Mouse (Mus musculus): Measurements from ENCODE around the gene Zcchc10. TPM values are rescaled to one million over a fixed set of nuclear protein-coding genes. Genes with fewer than 3 reads are reported as not detected.
"Not testable (repeated sequence)": the region's sequence is repeated elsewhere in the genome, so short reads cannot be mapped to it uniquely, and the experiment has no call there.

Gene Zcchc10
- polyA plus RNA-seq, 1 experiment from 2014 or later, result 21.8 TPM

DNA sequence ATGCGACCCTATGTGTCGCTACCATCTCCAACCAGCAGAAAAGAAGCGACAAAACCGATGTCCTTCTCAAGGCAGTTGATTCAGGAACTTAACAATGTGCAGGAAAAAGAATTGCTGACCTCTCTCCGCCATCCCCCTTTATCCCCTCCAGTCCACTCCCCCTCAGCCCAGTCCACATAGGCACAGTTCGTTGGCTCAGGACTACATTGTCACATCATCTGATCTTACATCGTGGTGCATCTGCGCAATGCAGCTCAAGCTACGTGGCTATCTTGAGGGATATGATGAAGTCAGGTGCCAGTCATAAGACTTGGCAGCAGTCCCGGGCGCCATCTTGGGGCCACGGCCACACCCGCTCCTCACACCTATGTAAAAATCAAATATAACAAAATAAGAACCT, 4.6 kb upstream of the Zcchc10 start:
- H3K9ac ChIP-seq; H3K27me3 ChIP-seq; H3K27ac ChIP-seq; H3K36me3 ChIP-seq; H3K4me3 ChIP-seq; H3K4me1 ChIP-seq; H3K4me2 ChIP-seq (replicated peaks); ATAC-seq (ENCODE audit: insufficient number of reproducible peaks, insufficient read depth, low FRiP score, low TSS enrichment); H3K9me3 ChIP-seq: not testable (repeated sequence)
- WGBS, result 93% methylated on average over 13 of the region's 13 CpGs

DNA sequence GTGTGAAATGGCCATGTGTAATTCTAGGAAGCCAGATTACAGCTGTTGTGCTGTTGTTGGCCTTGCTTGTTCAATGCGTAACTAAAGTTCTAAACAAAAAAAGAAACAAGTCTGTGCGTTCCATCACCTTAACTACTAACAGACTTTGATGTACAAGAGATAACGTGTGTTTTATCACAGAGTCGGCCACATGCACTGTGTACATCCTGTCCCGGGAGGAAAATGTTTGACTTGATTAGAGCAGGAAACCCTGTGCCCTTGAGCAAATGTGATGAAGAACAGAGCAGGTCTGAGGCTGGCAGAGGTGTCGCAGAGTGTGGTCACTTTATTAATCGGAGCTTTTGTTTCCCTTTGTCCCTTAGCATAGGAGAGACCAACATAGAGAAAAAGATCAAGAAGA, 5.8 kb downstream of the Zcchc10 start:
- H3K27ac ChIP-seq, result no peak overlapping the region
- H3K9ac ChIP-seq, result no peak overlapping the region
- H3K4me1 ChIP-seq, result peaks cover 5% of the 10 kb centered on the region
- no peak for ATAC-seq (ENCODE audit: insufficient number of reproducible peaks, insufficient read depth, low FRiP score, low TSS enrichment)
- H3K4me2 ChIP-seq (replicated peaks), result no peak overlapping the region
- H3K36me3 ChIP-seq, result peaks cover 52% of the 10 kb centered on the region
- 81% methylated on average over 7 of the region's 7 CpGs for WGBS
- H3K27me3 ChIP-seq, result no peaks in the 10 kb centered on the region
- no peak overlapping the region for H3K4me3 ChIP-seq
- no peaks in the 10 kb centered on the region for H3K9me3 ChIP-seq

DNA sequence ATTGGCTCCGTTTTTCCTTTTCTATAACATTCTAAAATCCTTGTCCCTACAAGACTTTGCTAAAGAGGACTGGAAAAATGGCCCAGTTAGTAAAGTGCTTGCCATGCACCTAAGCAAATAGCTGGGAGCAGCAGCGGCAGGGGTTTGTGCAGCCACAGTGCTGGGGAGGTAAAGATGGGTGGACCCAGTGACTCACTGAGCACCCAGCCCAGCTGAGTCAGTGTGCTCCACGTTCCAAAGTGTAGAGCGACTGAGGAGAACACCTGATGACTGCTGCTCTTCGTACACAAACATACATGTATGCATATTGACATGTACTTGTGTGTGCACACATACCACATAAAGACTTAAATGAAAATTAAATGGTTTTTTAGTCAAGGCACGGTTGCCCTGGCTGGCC, 6.6 kb downstream of the Zcchc10 start:
- Histone ChIP-seq H3K9ac (no peak overlapping the region), H3K4me2 (replicated peaks) (no peak overlapping the region), H3K27me3 (no peaks in the 10 kb centered on the region), H3K27ac (no peak overlapping the region), H3K4me3 (no peak overlapping the region), H3K36me3 (peaks cover 52% of the 10 kb centered on the region), H3K9me3 (no peaks in the 10 kb centered on the region), H3K4me1 (no peaks in the 10 kb centered on the region)
- WGBS, result 95% methylated on average over 6 of the region's 6 CpGs
- no peak for ATAC-seq (ENCODE audit: insufficient number of reproducible peaks, insufficient read depth, low FRiP score, low TSS enrichment)

DNA sequence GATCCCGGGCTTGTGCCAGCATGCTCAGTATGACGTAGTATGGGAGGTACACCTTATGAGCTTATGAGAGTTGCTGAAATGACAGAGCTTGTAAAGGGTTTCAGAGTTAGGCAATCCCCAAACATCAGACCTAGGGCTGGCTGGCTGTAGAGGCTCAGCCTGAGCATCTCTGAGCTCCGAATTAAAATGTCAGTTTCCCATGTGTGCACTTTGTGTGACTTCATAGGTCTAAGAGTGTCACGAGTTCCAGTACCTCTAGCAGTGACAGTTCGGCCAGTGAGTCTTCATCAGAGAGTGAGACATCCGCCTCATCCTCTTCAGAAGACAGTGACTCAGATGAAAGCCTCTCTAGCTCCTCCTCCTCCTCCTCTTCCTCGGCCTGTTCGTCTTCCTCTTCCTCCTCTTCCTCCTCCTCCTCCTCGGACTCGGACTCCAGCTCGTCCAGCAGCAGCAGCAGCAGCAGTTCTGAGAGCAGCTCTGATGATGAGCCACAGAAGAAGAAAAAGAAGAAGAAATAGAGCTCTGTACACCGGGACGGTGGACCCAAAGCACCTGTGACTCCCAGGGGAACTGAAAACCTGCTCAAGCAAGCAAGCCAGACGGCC, 7.7 kb downstream of the Zcchc10 start:
- H3K27ac ChIP-seq, result no peak overlapping the region
- no peaks in the 10 kb centered on the region for H3K27me3 ChIP-seq
- no peaks in the 10 kb centered on the region for H3K4me1 ChIP-seq
- no peak overlapping the region for H3K4me2 ChIP-seq (replicated peaks)
- peaks cover 49% of the 10 kb centered on the region for H3K36me3 ChIP-seq
- no peaks in the 10 kb centered on the region for H3K9me3 ChIP-seq
- no peak overlapping the region for H3K4me3 ChIP-seq
- whole genome bisulfite sequencing, result 85% methylated on average over 14 of the region's 14 CpGs
- ATAC-seq (ENCODE audit: insufficient number of reproducible peaks, insufficient read depth, low FRiP score, low TSS enrichment), result no peak
- no peak overlapping the region for H3K9ac ChIP-seq

DNA sequence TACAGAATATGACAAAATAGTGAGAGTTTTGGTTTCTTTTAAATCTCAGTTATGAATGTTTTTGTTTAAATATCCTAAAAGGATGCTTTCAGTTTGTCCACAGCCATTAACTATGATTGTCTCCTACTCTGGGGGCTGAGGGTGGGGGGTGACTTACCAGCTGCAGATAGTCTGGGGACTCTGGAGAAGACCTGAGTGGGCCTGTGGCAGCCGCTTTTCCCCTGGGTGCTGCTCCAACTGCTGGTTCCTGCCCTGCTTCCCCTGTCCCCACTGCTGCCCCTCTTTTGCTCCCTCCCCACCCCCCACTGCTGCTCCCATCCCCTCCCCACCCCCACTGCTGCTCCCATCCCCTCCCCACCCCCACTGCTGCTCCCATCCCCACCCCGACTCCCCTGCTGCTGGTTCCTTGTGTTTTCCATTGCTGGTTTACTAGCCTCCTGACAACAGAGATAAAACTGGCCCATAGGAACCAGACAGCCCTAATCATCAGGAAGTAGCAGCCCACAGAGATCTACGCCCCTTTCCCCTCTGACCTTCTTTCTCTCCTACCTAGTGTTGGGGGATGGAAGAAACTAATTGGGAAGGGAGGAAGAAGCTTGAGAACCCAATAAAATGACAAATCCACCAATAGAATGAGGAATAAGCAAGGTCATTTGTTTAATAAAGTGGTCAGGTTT, 11.2 kb downstream of the Zcchc10 start:
- WGBS, result 49% methylated on average over 3 of the region's 3 CpGs
- no peak for ATAC-seq (ENCODE audit: insufficient number of reproducible peaks, insufficient read depth, low FRiP score, low TSS enrichment)
- no peaks in the 10 kb centered on the region for H3K4me1 ChIP-seq
- H3K9me3 ChIP-seq, result no peaks in the 10 kb centered on the region
- peaks cover 21% of the 10 kb centered on the region for H3K36me3 ChIP-seq
- H3K27ac ChIP-seq, result no peak overlapping the region
- no peak overlapping the region for H3K9ac ChIP-seq
- no peak overlapping the region for H3K4me3 ChIP-seq
- no peaks in the 10 kb centered on the region for H3K27me3 ChIP-seq
- no peak overlapping the region for H3K4me2 ChIP-seq (replicated peaks)

DNA sequence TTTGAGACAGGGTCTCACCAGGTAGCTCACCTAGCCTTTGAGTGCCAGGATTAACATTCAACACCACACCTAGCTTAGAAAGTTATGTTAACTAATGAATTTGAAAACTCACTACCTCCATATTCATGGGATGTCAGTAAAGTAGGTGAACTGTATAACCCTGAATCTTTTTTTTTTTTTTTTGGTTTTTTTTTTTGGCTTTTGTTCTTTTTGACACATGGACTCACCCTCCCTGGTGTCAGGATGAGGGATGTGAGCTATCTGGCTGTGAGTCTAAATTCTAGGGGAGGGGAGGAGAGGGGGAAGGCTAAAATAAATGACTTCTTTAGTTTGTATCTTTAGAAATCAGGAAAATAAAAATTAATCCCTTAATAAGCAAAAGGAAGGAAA, 11.7 kb downstream of the Zcchc10 start:
- peaks cover 16% of the 10 kb centered on the region for H3K36me3 ChIP-seq
- no peak overlapping the region for H3K9ac ChIP-seq
- H3K4me3 ChIP-seq, result no peak overlapping the region
- H3K27ac ChIP-seq, result no peak overlapping the region
- no peaks in the 10 kb centered on the region for H3K4me1 ChIP-seq
- no peaks in the 10 kb centered on the region for H3K27me3 ChIP-seq
- H3K4me2 ChIP-seq (replicated peaks), result no peak overlapping the region
- no peak for ATAC-seq (ENCODE audit: insufficient number of reproducible peaks, insufficient read depth, low FRiP score, low TSS enrichment)
- no peaks in the 10 kb centered on the region for H3K9me3 ChIP-seq

DNA sequence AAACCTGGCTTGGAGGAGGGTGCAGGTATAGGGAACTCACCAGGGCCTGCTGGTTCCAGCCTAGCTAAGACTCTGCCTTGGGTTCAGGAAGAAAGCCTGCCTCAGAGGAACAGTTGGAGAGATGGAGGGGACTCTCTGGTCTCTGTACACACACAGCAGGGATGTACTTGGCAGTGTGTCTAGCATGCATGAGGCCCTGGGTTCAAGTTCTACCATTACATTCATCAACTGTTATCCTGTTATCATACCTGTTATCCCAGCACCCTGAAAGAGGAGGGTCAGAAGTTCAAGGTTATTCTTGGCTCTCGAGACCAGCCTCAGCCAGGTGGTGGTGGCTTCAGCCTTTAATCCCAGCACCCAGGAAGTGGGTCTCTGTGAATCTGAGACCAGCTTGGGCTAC, 12.4 kb downstream of the Zcchc10 start:
- WGBS, result 73% methylated on average over 1 of the region's 1 CpGs
- no peak overlapping the region for H3K9ac ChIP-seq
- no peaks in the 10 kb centered on the region for H3K4me1 ChIP-seq
- H3K4me2 ChIP-seq (replicated peaks), result no peak overlapping the region
- H3K9me3 ChIP-seq, result no peaks in the 10 kb centered on the region
- peaks cover 9% of the 10 kb centered on the region for H3K36me3 ChIP-seq
- no peaks in the 10 kb centered on the region for H3K27me3 ChIP-seq
- H3K27ac ChIP-seq, result no peak overlapping the region
- ATAC-seq (ENCODE audit: insufficient number of reproducible peaks, insufficient read depth, low FRiP score, low TSS enrichment), result no peak
- no peak overlapping the region for H3K4me3 ChIP-seq

DNA sequence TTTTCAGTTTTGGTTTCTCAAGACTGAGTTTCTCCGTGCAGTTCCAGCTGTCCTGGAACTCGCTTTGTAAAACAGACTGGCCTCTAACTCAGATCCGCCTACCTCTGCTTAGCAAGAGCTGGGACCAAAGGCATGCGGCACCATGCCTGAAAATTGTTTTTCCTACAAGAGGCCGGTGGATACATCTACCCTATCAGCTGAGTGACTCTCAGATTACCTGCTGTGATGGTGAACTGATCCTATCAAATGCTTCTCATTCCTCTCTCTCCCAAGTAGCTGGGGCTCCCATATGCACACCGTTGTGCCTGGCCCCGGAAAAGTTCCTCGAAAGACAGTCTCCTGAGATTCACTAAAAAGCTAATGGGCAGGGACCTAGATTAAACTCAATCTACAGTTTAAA, 13.2 kb downstream of the Zcchc10 start:
- no peak overlapping the region for H3K9ac ChIP-seq
- H3K4me2 ChIP-seq (replicated peaks), result no peak overlapping the region
- H3K9me3 ChIP-seq, result no peaks in the 10 kb centered on the region
- no peak overlapping the region for H3K4me3 ChIP-seq
- WGBS, result 59% methylated on average over 8 of the region's 8 CpGs
- no peaks in the 10 kb centered on the region for H3K27me3 ChIP-seq
- no peak overlapping the region for H3K27ac ChIP-seq
- H3K36me3 ChIP-seq, result peaks cover 3% of the 10 kb centered on the region
- ATAC-seq (ENCODE audit: insufficient number of reproducible peaks, insufficient read depth, low FRiP score, low TSS enrichment), result no peak
- no peaks in the 10 kb centered on the region for H3K4me1 ChIP-seq

DNA sequence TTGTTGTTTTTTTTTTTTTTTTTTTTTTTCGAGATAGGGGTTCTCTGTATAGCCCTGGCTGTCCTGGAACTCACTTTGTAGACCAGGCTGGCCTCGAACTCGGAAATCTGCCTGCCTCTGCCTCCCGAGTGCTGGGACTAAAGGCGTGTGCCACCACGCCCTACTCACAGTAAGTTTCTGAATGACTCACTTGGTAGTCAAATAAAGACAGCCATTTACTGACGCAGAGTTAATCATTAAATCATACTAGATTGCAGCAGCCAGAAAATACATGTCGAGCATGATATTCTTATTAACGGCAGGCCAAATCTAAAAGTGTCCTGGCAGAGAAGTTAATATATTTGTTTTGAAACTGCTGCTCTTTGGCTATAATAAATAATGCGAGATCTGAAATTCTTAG, 16.5 kb downstream of the Zcchc10 start:
- not testable (repeated sequence) for H3K36me3 ChIP-seq; H3K27ac ChIP-seq; H3K27me3 ChIP-seq; H3K4me3 ChIP-seq; H3K4me1 ChIP-seq; H3K9ac ChIP-seq; H3K4me2 ChIP-seq (replicated peaks); ATAC-seq (ENCODE audit: insufficient number of reproducible peaks, insufficient read depth, low FRiP score, low TSS enrichment); H3K9me3 ChIP-seq
- WGBS, result 92% methylated on average over 10 of the region's 10 CpGs

DNA sequence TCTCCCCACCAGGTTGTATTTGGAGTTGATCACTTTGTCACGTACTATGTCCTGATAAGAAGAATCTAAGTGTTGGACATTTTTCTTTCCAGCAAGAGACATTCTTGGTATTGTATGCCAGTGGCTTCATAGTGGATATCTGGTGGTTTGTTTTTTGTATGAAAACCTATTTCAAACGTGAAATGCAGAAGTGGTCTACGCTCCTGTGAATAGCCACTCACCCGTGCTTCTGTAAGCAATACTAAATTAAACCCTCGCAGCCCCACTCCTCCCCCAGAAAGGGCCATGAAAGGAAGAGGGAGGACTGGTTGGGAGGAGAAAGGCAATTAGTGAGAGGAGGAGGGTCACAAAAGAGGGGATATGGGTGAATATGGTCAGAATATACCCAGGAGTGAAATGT, 18.2 kb downstream of the Zcchc10 start:
- 61% methylated on average over 5 of the region's 5 CpGs for WGBS
- no peak for ATAC-seq (ENCODE audit: insufficient number of reproducible peaks, insufficient read depth, low FRiP score, low TSS enrichment)
- no peaks in the 10 kb centered on the region for H3K27me3 ChIP-seq
- no peak overlapping the region for H3K9ac ChIP-seq
- H3K9me3 ChIP-seq, result no peaks in the 10 kb centered on the region
- no peak overlapping the region for H3K4me3 ChIP-seq
- H3K36me3 ChIP-seq, result no peaks in the 10 kb centered on the region
- H3K4me2 ChIP-seq (replicated peaks), result no peak overlapping the region
- 0 out of 2 replicates have a peak, but pooled peaks cover 2% of the 10 kb centered on the region for H3K4me1 ChIP-seq
- no peak overlapping the region for H3K27ac ChIP-seq

DNA sequence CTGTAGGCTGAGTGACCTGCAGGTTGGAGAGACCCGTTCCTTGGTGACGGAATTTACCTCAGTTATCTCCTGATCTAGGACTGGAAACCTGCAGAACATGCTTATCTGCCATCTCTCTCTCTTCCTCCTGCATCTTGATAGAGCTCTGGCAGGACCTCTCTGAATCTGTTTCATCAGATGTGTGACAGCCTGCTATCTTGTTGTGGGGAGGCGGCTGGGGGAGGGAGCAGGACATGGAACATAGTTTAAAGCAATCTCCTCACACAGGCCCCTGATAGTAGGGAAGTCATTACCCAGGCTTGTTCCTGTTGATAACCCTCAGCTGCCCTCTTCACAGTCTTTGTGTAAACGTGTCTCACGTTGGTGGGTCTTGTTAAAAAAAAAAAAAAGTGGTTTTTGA, 20.8 kb downstream of the Zcchc10 start:
- Histone ChIP-seq H3K27me3 (no peaks in the 10 kb centered on the region), H3K4me3 (no peak overlapping the region), H3K9ac (no peak overlapping the region), H3K4me1 (0 out of 2 replicates have a peak, but pooled peaks cover 2% of the 10 kb centered on the region), H3K4me2 (replicated peaks) (no peak overlapping the region), H3K9me3 (no peaks in the 10 kb centered on the region), H3K27ac (no peak overlapping the region), H3K36me3 (no peaks in the 10 kb centered on the region)
- no peak for ATAC-seq (ENCODE audit: insufficient number of reproducible peaks, insufficient read depth, low FRiP score, low TSS enrichment)
- WGBS, result 22% methylated on average over 5 of the region's 5 CpGs

DNA sequence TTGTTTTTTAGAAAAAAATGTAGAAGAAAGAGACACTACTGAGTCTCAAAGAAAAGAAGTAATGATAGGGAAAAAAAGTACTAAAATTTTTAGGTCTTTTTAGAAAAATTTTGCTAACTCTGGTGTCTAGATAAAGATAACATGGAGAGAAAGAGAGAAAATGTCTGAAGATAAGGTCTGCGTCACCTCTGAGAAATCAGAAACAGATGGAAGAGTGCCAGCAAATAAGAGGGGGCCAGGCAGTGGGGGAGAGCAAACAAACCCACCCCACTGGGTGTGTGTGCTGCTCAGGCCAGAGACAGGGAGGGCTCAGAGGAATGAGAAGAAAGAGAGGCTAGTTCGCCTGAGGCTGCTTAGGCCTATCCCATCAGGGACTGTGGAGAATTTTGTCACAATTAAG, 21.3 kb downstream of the Zcchc10 start:
- Histone ChIP-seq H3K27ac (no peak overlapping the region), H3K36me3 (no peaks in the 10 kb centered on the region), H3K9me3 (no peaks in the 10 kb centered on the region), H3K4me3 (no peak overlapping the region), H3K9ac (no peak overlapping the region), H3K4me2 (replicated peaks) (no peak overlapping the region), H3K4me1 (0 out of 2 replicates have a peak, but pooled peaks cover 2% of the 10 kb centered on the region), H3K27me3 (no peaks in the 10 kb centered on the region)
- no peak for ATAC-seq (ENCODE audit: insufficient number of reproducible peaks, insufficient read depth, low FRiP score, low TSS enrichment)
- WGBS, result 31% methylated on average over 2 of the region's 2 CpGs
